Mouse (Mus musculus) heart, adult 2 months (tissue): ENCODE measurements around the gene Samd1. TPM values are rescaled to one million over a fixed set of nuclear protein-coding genes. Genes with fewer than 3 reads are reported as not detected.
"Not testable (repeated sequence)": the region's sequence is repeated elsewhere in the genome, so short reads cannot be mapped to it uniquely, and the experiment has no call there.

Source experiments
- DNase-seq, 2 experiments: peaks; one replicate each; pipeline ENCODE4 v3.0.0; 2021
- H3K27ac ChIP-seq: fragments of 200-600 bp; 2 replicates; pipeline ENCODE4 v1.8.1; 2022
- H3K27me3 ChIP-seq: fragments of 200-500 bp; 2 replicates; pipeline ENCODE4 v1.6.1; 2012; ENCODE audit warnings: mild to moderate bottlenecking, low read length, inconsistent platforms, mixed read lengths; ENCODE audit not compliant: control insufficient read depth, insufficient read depth
- H3K36me3 ChIP-seq: fragments of 200-500 bp; 2 replicates; pipeline ENCODE4 v1.6.1; 2012; ENCODE audit warnings: low read length, inconsistent platforms; ENCODE audit not compliant: control insufficient read depth, insufficient read depth
- H3K4me1 ChIP-seq: fragments of 200-500 bp; 2 replicates; pipeline ENCODE4 v1.6.1; 2011; ENCODE audit warnings: low read length; ENCODE audit not compliant: control insufficient read depth, insufficient read depth
- H3K4me3 ChIP-seq: fragments of 200-600 bp; 2 replicates; pipeline ENCODE4 v1.8.1; 2022
- H3K79me2 ChIP-seq: fragments of 200-500 bp; replicated peaks from 2 replicates; pipeline ENCODE4 v1.6.1; 2012; ENCODE audit warnings: mild to moderate bottlenecking, inconsistent platforms, low read length, moderate library complexity, mixed read lengths; ENCODE audit not compliant: control insufficient read depth, insufficient read depth
- H3K9ac ChIP-seq: fragments of 200-500 bp; 2 replicates; pipeline ENCODE4 v1.6.1; 2012; ENCODE audit warnings: low read depth, mild to moderate bottlenecking, control low read depth, inconsistent platforms, low read length, mixed read lengths
- CTCF ChIP-seq: fragments of 200-600 bp; IDR thresholded peaks from 2 replicates; pipeline ENCODE4 v1.8.1; 2022; ENCODE audit warnings: antibody characterized with exemption, mild to moderate bottlenecking, moderate library complexity
- EP300 ChIP-seq: fragments of 200-500 bp; IDR thresholded peaks from 2 replicates; pipeline ENCODE4 v1.6.1; 2011; ENCODE audit warnings: low read depth, low read length, control low read depth; ENCODE audit not compliant: insufficient read depth
- POLR2A ChIP-seq: fragments of 200-500 bp; IDR thresholded peaks from 2 replicates; pipeline ENCODE4 v1.6.1; 2011; ENCODE audit warnings: mild to moderate bottlenecking, low read depth, low read length, control low read depth; ENCODE audit not compliant: insufficient read depth
- WGBS: fragments of 180-500 bp; shearing (Covaris S2); methylation state at CpG from one replicate; pipeline ENCODE4 v1.1.7; 2018; 5-methylcytosine and 5-hydroxymethylcytosine counted together
- intact Hi-C: fragments of 180-260 bp; cut with DNase I; formaldehyde crosslinking; loops from one replicate; pipeline ENCODE4 v1.15.1; 2025
- polyA plus RNA-seq: library from polyadenylated mRNA; depleted of rRNA; stranded (reverse); fragments of >200 nt; gene quantifications from 2 replicates; pipeline ENCODE4 v1.2.3, GENCODE M21; 2012
- total RNA-seq, 2 experiments: library from RNA; stranded (reverse); gene quantifications; 2 replicates each; pipeline ENCODE4 v1.2.3; 2021

Gene Samd1
- total and polyA plus RNA-seq, 3 experiments, result 21.6 to 29.9 (median 29.7) TPM

DNA sequence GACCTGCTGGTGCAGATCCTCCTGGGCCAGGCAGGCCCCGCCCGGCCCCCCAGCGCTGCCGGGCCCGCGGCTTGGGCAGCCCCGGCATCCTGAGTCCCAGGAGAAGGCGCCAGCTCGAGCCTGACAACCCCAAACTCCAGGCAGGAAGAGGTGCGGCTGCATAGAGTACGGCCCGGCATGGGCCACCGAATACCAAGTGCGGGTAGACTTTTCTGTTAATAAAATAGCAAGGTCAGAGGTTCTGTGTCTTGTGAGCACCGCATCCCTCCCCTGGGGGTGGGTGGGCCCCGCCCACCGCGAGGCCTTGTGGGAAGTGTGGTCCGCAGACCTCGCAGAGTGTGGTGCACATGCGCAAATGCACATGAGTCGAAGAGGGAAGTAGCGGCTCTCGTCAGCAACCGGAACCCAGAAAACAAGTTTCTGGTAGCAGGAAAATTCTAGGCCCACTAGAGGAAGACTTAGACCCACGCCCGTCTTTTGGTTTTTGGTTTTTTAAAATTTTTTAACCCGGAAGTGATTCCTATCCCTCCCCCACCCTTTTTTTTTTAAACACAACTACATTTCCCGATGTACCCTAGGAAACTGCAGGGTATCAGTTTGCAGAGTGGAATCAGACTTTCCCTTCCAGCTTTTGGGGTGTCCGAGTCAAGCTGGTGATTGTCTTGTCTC is 7.2 kb downstream of the Samd1 start:
- Histone ChIP-seq H3K36me3 (no peaks in the 10 kb centered on the region), H3K4me1 (peaks cover 4% of the 10 kb centered on the region), H3K27me3 (no peaks in the 10 kb centered on the region), H3K79me2 (no peaks in the 10 kb centered on the region), H3K27ac (peak overlapping the region; percentile 87), H3K9ac (peak overlapping the region; percentile 84), H3K4me3 (peak overlapping the region; percentile 63)
- under 1% methylated on average over 30 of the region's 30 CpGs for WGBS
- TF ChIP-seq POLR2A (peak; percentile 76), CTCF (no peak), EP300 (peak; percentile 24; the same call in 1 of the 2 replicates)
- peak; percentile 96 for DNase-seq
- intact Hi-C loops, result no loop called here

DNA sequence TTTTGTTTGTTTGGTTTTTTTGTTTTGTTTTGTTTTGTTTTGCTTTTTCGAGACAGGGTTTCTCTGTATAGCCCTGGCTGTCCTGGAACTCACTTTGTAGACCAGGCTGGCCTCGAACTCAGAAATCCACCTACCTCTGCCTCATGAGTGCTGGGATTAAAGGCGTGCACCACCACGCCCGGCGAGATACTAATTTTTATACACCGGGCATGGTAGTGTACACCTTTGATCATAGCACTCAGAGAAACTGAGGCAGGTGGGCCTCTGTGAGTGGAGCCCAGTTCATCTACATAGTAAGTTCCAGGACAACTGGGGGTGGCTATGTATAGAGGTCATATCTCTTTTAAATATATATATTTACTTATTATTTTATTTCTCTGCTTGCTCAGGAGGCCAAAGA is 8.0 kb downstream of the Samd1 start:
- H3K79me2 ChIP-seq, H3K4me3 ChIP-seq, H3K9ac ChIP-seq, DNase-seq, H3K36me3 ChIP-seq, intact Hi-C loops, H3K4me1 ChIP-seq, H3K27me3 ChIP-seq: not testable (repeated sequence)
- WGBS, result 92% methylated on average over 7 of the region's 7 CpGs
- peak overlapping the region; percentile 87 for H3K27ac ChIP-seq

DNA sequence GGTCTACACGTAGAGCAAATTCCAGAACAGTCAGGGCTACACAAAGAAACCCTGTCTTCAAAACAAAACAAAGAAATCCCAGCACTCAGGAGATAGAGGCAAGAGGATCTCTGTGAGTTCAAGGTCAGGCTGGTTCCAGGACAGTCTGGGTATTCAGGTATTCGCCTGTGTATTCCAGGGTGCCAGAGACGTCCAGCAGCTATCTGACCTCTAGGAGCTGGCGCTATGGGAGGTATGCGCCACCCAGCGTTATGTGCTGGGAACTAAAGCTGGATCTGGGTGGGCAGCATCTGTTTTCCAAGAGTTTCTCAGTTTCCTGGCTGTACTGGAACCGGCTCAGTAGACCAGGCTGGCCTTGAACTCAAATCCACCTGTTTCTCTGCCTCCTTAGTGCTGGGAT is 10.9 kb downstream of the Samd1 start:
- no peak for DNase-seq
- Histone ChIP-seq H3K36me3 (no peaks in the 10 kb centered on the region), H3K79me2 (no peaks in the 10 kb centered on the region), H3K9ac (no peak overlapping the region), H3K27me3 (peaks cover 2% of the 10 kb centered on the region; the same call in 1 of the 2 replicates), H3K27ac (no peak overlapping the region), H3K4me1 (peaks cover 6% of the 10 kb centered on the region), H3K4me3 (no peak overlapping the region)
- intact Hi-C loops, result no loop called here
- 38% methylated on average over 7 of the region's 7 CpGs for WGBS
- TF ChIP-seq EP300 (no peak), CTCF (peak; percentile 45)

DNA sequence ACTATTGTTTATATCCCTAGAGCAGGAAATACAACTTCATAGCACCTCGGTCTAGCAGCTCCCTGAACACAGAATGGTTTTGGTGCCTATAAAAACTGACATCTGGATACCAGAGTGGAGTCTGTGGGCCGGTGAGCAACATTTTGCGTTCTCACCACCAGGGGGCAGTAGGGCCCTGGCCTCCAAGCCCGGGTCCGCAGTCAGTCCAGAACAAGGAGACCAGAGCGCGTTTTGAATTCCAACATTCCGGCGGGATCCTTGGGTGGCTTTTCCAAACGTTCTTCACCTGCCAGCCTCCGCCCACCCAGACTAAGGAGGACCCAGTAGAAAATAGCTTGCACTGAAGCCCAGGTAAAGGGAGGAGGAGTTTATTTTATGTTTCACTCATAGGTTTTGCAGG is 12.4 kb downstream of the Samd1 start:
- peak; percentile 87 to 92 for DNase-seq

DNA sequence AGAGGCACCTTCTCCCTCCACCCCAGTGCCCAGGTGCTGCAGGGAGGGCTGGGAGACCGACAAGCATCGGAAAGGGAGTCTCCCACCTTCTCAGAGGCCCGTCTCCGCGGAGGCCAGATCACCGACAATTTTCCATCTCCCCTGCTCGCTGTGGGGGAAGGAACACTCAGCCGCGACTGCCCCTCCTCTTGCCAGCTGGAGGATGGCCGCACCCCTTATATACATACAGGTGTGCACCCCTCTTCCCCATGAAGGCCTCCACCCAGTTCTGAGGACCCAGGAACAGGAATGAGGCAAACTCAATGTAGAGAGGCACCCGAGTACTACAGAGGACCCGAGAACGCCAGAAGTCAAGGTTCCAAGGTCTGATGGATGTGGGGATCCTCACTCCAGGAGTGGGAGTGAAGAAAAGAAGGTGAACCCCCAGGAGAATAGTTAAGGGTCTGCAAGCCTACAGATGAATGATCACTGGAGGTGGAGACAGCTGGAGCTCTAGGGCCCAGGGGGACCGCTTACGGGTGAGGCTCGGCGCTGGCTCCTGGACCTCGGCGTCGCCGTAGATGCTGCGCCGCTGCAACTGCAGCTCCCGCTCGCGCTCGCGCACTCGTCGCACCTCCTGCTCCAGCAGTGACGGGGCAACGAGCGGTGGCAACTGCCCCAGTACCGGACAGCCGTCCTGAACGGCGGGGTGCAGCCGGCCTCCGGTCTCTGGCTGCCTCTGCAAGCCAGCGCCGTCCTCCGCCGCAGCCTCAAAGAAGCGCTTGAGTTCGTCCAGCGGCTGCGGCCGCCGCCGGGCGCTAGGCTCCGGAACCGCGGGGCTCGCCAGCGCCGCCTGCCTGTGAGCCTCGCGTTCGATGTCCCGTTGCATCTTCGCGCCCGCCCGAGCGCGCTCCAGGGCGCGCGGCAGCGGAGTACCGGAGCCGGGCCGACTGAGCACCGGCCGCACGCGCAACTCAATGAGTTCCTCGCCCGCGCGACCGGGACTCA is 13.4 kb downstream of the Samd1 start:
- Histone ChIP-seq H3K4me3 (peak overlapping the region; percentile 58), H3K79me2 (no peaks in the 10 kb centered on the region), H3K27me3 (peaks cover 2% of the 10 kb centered on the region; the same call in 1 of the 2 replicates), H3K9ac (peak overlapping the region; percentile 79), H3K36me3 (no peaks in the 10 kb centered on the region), H3K4me1 (peaks cover 2% of the 10 kb centered on the region), H3K27ac (no peak overlapping the region; the same call in 1 of the 2 replicates)
- WGBS, result 3% methylated on average over 83 of the region's 83 CpGs
- intact Hi-C loops, result loop anchor here (1.0 to 2.0 kb wide), 3 partner anchors 14 to 346 kb away; partner anchors contain the start of gene Rfx1
- peak; percentile 87 to 92 for DNase-seq
- TF ChIP-seq EP300 (no peak), CTCF (no peak; the same call in 1 of the 2 replicates), POLR2A (no peak)

More for the DNA sequence above, 12.4 kb downstream of the Samd1 start:
- 2% methylated on average over 11 of the region's 11 CpGs for WGBS
- Histone ChIP-seq H3K9ac (no peak overlapping the region), H3K4me1 (peaks cover 4% of the 10 kb centered on the region), H3K27ac (no peak overlapping the region), H3K79me2 (no peaks in the 10 kb centered on the region), H3K27me3 (peaks cover 2% of the 10 kb centered on the region; the same call in 1 of the 2 replicates), H3K4me3 (no peak overlapping the region), H3K36me3 (no peaks in the 10 kb centered on the region)
- intact Hi-C loops, result loop anchor here (1.0 to 2.0 kb wide), 3 partner anchors 15 to 347 kb away; partner anchors contain the start of gene Rfx1
- TF ChIP-seq EP300 (0 out of 2 replicates have a peak, but pooled peaks have one; percentile 45), CTCF (no peak; the same call in 1 of the 2 replicates)
